Mouse (Mus musculus) brain, embryonic 18.5 days (tissue): ENCODE measurements around the gene Cox8b.

Source experiments
- DNase-seq: peaks from one replicate; pipeline ENCODE4 v3.0.0-alpha.2; 2012; ENCODE audit warnings: low read depth, low spot score

Gene Cox8b

GRCm38 (mm10) chr7:140874224-140874623 lies 26.0 kb downstream of the Cox8b start:
- no peak for DNase-seq

- no peak for DNase-seq
These were observed 35.5 kb downstream of the Cox8b start for GRCm38 (mm10) chr7:140864761-140865160.

GRCm38 (mm10) chr7:140860728-140861127 lies 39.5 kb downstream of the Cox8b start:
- DNase-seq = no peak

- DNase-seq = no peak
These were observed 40.2 kb downstream of the Cox8b start for GRCm38 (mm10) chr7:140859997-140860396.

GRCm38 (mm10) chr7:140858746-140859145 lies 41.5 kb downstream of the Cox8b start:
- no peak for DNase-seq

- DNase-seq = no peak
These were observed 42.4 kb downstream of the Cox8b start, which contains the start of gene Bet1l for GRCm38 (mm10) chr7:140857550-140858505. TSS of gene Bet1l (minus strand) at chr7:140857577.

GRCm38 (mm10) chr7:140856785-140857549 lies 43.3 kb downstream of the Cox8b start, which contains the start of gene Ric8a:
TSS of gene Ric8a (plus strand) at chr7:140856957.
- peak; percentile 54 for DNase-seq

GRCm38 (mm10) chr7:140855860-140856784 lies 44.1 kb downstream of the Cox8b start, which contains the start of gene Gm45785:
TSS of gene Gm45785 (minus strand) at chr7:140856331.
- DNase-seq = peak; percentile 83

GRCm38 (mm10) chr7:140855181-140855580 lies 45.1 kb downstream of the Cox8b start:
- DNase-seq = no peak

GRCm38 (mm10) chr7:140854483-140854882 lies 45.8 kb downstream of the Cox8b start:
- no peak for DNase-seq

GRCm38 (mm10) chr7:140853386-140853785 lies 46.9 kb downstream of the Cox8b start:
- DNase-seq = no peak

- no peak for DNase-seq
These were observed 48.3 kb downstream of the Cox8b start for GRCm38 (mm10) chr7:140851916-140852315.
